Mouse (Mus musculus): Measurements from ENCODE around the gene Anks1b. TPM values are rescaled to one million over a fixed set of nuclear protein-coding genes. Genes with fewer than 3 reads are reported as not detected.
A peak's percentile ranks its signal among the peaks of the same experiment; 100 is the strongest.

The Anks1b gene
- total and polyA plus RNA-seq, 3 experiments = not detected

DNA sequence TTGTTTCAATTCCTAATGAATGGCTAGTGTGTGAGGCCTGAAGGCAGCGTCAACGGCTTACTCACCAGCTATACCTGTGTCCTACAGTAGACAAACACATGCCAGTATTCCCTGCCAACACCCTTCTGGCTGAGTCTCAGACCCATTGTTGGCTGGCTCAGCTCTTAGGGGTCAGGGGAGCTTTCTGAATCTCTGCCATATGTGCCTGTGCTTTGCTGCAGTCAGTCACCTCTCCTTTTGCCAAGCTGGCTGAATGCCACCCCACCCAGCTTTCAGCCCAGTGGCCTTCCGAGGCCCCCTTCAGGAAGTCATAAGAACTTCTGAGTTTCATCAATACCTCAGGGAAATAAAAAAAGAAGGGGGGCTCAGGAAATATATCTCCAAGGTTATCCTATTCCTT, 497.4 kb downstream of the Anks1b start:
- no peaks in the 10 kb centered on the region for H3K4me1 ChIP-seq (ENCODE audit: control insufficient read depth in 1 of 2, insufficient read depth in 2 of 2, low read length in 2 of 2)
- no peaks in the 10 kb centered on the region for H3K27me3 ChIP-seq (ENCODE audit: control insufficient read depth in 1 of 2, insufficient read depth in 2 of 2, low read length in 2 of 2)
- H3K4me3 ChIP-seq (ENCODE audit: control insufficient read depth in 1 of 2, insufficient read depth in 1 of 2, low read depth in 2 of 2, low read length in 2 of 2) = no peak overlapping the region
- H3K9me3 ChIP-seq (replicated peaks; ENCODE audit: insufficient read depth, low read length) = no peaks in the 10 kb centered on the region
- H3K9ac ChIP-seq (ENCODE audit: control insufficient read depth, low read depth, low read length, poor library complexity, severe bottlenecking) = no peak overlapping the region
- no peak for TF ChIP-seq ZKSCAN1 (IDR thresholded peaks at IDR 0.05; ENCODE audit: low read depth, low read length)
- TF ChIP-seq ETS1 (IDR thresholded peaks at IDR 0.05; ENCODE audit: low read depth, low read length) = no peak
- no peak for TF ChIP-seq GABPA (IDR thresholded peaks at IDR 0.05; ENCODE audit: low read depth, low read length)
- no peak for TF ChIP-seq ZMIZ1 (IDR thresholded peaks at IDR 0.05; ENCODE audit: low read depth, low read length)
- no peak for TF ChIP-seq NRF1 (IDR thresholded peaks at IDR 0.05; ENCODE audit: insufficient read depth, low read depth, low read length, poor library complexity, severe bottlenecking)
- no peak for TF ChIP-seq MAZ (IDR thresholded peaks at IDR 0.05; ENCODE audit: low read depth, low read length)
- no peak for TF ChIP-seq MAFK (IDR thresholded peaks at IDR 0.05; ENCODE audit: borderline replicate concordance, low read depth, low read length)
- TF ChIP-seq CTCF (IDR thresholded peaks at IDR 0.05 in 2 of 3, conservative IDR thresholded peaks at IDR 0.05 in 1 of 3; ENCODE audit: control insufficient read depth in 1 of 3, insufficient read depth in 1 of 3, low read depth in 2 of 3, low read length in 3 of 3, poor library complexity in 1 of 3, severe bottlenecking in 1 of 3) = no peak
- no peak for TF ChIP-seq MEF2A (IDR thresholded peaks at IDR 0.05; ENCODE audit: extremely low read depth, insufficient replicate concordance, low read depth, low read length, poor library complexity, severe bottlenecking)
- no peak for TF ChIP-seq ZC3H11A (IDR thresholded peaks at IDR 0.05; ENCODE audit: low read depth, low read length)
- TF ChIP-seq ZNF384 (IDR thresholded peaks at IDR 0.05; ENCODE audit: low read depth, low read length) = no peak
- H3K27ac ChIP-seq (ENCODE audit: control insufficient read depth, low read depth, low read length) = no peak overlapping the region
- no peaks in the 10 kb centered on the region for H3K36me3 ChIP-seq (ENCODE audit: control insufficient read depth in 1 of 2, insufficient read depth in 2 of 2, low read length in 2 of 2)
- H3K79me2 ChIP-seq (ENCODE audit: control insufficient read depth, insufficient read depth, low read length, poor library complexity) = no peaks in the 10 kb centered on the region
- no peak for DNase-seq (ENCODE audit: low read depth, low spot score)

DNA sequence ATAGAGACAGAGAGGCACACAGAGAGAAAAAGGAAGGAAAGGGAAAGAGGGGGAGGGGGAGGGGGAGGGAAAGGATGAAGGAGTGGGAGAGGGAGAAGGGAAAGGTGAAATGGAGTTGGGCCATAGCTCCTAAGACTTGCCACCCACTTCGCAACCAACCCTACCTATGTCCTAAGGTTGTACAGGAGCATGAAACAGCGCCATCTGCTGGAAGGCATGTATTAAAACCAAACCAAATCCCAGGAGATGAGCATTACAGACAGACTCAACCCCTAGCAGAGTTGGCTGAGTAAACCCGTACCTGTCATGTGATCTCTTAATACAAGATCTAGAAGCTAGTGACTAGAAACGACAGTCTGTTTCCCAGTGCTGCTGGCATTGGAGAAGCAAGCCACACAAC, 500.2 kb downstream of the Anks1b start:
- H3K27me3 ChIP-seq (ENCODE audit: control insufficient read depth in 1 of 2, insufficient read depth in 2 of 2, low read length in 2 of 2) = no peaks in the 10 kb centered on the region
- no peaks in the 10 kb centered on the region for H3K4me1 ChIP-seq (ENCODE audit: control insufficient read depth in 1 of 2, insufficient read depth in 2 of 2, low read length in 2 of 2)
- peak; percentile 23 for DNase-seq (ENCODE audit: low read depth, low spot score)
- H3K27ac ChIP-seq (ENCODE audit: control insufficient read depth, low read depth, low read length) = no peak overlapping the region
- H3K9ac ChIP-seq (ENCODE audit: control insufficient read depth, low read depth, low read length, poor library complexity, severe bottlenecking) = no peak overlapping the region
- no peaks in the 10 kb centered on the region for H3K36me3 ChIP-seq (ENCODE audit: control insufficient read depth in 1 of 2, insufficient read depth in 2 of 2, low read length in 2 of 2)
- no peak overlapping the region for H3K4me3 ChIP-seq (ENCODE audit: control insufficient read depth in 1 of 2, insufficient read depth in 1 of 2, low read depth in 2 of 2, low read length in 2 of 2)
- no peaks in the 10 kb centered on the region for H3K9me3 ChIP-seq (replicated peaks; ENCODE audit: insufficient read depth, low read length)
- no peaks in the 10 kb centered on the region for H3K79me2 ChIP-seq (ENCODE audit: control insufficient read depth, insufficient read depth, low read length, poor library complexity)
- TF ChIP-seq ZMIZ1 (IDR thresholded peaks at IDR 0.05; ENCODE audit: low read depth, low read length) = no peak
- TF ChIP-seq ETS1 (IDR thresholded peaks at IDR 0.05; ENCODE audit: low read depth, low read length) = no peak
- TF ChIP-seq JUND (IDR thresholded peaks at IDR 0.05; ENCODE audit: low read depth, low read length) = no peak
- peak; percentile 5 for TF ChIP-seq RAD21 (IDR thresholded peaks at IDR 0.05; ENCODE audit: low read depth, low read length)
- no peak for TF ChIP-seq MYB (IDR thresholded peaks at IDR 0.05; ENCODE audit: low read depth, low read length)
- TF ChIP-seq MAFK (IDR thresholded peaks at IDR 0.05; ENCODE audit: borderline replicate concordance, low read depth, low read length) = no peak
- TF ChIP-seq CTCF (IDR thresholded peaks at IDR 0.05 in 2 of 3, conservative IDR thresholded peaks at IDR 0.05 in 1 of 3; ENCODE audit: control insufficient read depth in 1 of 3, insufficient read depth in 1 of 3, low read depth in 2 of 3, low read length in 3 of 3, poor library complexity in 1 of 3, severe bottlenecking in 1 of 3) = peak; percentile 14 to 55 (median 27); a peak in 4 of 6 replicates
